Mouse (Mus musculus) left cerebral cortex, adult 9 months (tissue): ENCODE measurements around the gene Kctd6.

Experiments used
- DNase-seq, 2 experiments: peaks; one replicate each; pipeline ENCODE4 v3.0.0; 2022; ENCODE audit warnings: low spot score in 2 of 2

Kctd6 gene

DNA sequence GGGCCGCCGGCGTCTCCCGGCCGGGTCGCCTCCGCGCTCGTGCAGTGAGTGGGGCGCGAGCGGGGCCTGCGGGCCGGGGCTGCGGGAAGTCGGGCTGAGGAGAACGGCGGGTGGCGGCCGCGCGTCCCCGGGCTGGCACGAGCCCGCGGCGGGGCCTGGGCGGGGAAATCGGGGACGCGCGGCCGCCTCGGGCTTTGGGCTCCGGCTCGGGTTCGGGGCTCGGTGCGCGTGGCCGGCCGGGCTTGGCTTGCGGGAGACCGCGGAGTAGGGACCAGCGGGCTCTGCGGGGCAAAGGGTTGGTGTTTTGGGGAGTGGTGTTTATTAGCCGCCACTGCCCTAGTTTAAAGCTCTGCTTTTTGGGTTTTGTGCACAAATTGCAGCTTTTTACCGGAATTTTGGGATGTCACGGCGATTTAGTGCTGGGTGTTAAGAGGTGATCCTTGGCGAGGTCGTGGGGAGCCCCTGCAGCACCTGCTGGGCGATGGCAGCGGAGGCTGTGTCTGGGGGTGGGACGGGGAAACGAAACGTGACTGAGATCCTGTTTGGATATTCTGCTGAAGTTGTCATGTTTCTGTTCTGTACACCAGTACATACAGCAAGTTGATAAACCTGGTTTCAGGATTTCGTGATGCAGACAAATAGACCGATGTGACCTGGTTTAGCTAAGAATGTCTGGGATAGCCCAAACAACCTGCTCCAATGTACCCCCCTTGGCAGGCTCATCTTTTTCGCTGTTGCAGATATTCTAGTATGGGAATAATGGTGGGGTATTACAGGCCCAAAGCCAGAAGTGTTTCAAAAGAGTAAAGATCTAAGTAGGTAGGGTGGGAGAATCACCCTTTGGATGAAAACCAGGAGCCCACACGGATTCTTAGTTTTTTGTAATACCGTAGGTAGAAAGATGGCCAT, 613 bp downstream of the Kctd6 start:
- peak in 1 of 2 experiments; percentile 67 for DNase-seq

GRCm38 (mm10) chr14:8215208-8215778, 1.4 kb downstream of the Kctd6 start:
- no peak for DNase-seq

DNA sequence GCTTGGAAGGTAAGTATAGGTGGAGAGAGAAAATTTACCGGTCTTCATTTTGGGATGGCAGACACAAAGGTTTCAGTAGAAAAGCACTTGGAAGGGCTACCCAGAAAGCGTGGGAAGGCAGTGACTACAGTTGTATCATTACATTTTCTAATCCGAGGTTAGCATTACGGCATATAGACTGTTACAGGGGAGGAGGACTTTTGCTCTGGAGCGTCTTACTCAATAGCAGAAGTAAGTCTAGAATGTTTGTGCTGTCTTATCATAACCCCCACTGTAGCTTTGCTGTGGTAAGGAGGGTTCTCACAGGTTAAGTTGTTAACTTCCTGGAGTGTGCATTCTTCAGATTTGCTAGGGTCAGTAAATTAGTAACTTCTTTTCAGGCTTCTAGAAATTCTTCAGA, 2.2 kb downstream of the Kctd6 start:
- DNase-seq, result no peak

- no peak for DNase-seq
Observed at GRCm38 (mm10) chr14:8218238-8218637, 4.3 kb downstream of the Kctd6 start.

DNA sequence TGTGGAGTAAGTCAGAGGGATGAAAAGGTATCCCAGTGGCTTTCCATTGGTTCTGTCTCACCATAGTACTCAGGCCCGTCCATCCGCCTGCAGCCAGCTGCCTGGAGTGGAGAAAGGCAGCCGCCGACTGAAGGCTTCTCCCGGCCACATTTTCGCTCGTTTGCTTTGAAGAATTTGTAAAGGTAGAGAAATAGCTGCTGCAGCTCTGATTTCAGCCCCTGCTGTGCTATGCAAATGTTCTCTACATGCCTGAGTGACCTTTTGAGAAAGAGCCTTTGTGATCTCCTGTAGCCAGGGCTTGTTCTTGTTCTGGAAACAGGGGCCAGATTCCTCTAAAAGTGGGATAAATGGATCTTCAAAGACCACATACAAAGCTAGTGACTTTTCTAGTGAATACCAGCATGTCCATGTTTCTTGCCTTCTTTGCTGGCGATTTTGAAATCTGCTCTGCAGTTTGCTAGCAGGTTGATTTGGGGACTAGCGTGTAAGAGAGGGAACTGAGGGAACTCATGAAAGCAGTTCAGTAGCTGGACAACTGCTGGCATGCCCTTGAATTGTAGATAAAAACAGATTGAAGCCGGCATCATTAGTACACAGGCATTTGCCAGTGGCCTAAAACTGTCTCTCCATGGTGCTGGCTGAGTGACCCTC, 4.9 kb downstream of the Kctd6 start:
- no peak for DNase-seq

- no peak for DNase-seq
Observed at GRCm38 (mm10) chr14:8219876-8220275, 5.9 kb downstream of the Kctd6 start.

- no peak for DNase-seq
Observed at GRCm38 (mm10) chr14:8220306-8220705, 6.4 kb downstream of the Kctd6 start.

GRCm38 (mm10) chr14:8220912-8221311, 7.0 kb downstream of the Kctd6 start:
- DNase-seq, result no peak

DNA sequence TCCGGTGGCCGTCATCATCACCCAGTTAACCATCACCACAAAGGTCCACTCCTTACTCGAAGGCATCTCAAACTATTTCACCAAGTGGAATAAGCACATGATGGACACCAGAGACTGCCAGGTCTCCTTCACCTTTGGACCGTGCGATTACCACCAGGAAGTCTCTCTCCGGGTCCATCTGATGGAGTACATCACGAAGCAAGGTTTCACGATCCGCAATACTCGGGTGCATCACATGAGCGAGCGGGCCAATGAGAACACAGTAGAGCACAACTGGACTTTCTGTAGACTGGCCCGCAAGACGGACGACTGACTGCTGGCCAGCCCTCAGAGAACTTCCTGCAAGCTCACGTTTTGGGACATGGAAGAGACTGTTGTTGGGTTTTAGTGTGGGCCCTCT, 8.6 kb downstream of the Kctd6 start:
- no peak for DNase-seq

GRCm38 (mm10) chr14:8223506-8224293, 9.8 kb downstream of the Kctd6 start:
- no peak for DNase-seq

DNA sequence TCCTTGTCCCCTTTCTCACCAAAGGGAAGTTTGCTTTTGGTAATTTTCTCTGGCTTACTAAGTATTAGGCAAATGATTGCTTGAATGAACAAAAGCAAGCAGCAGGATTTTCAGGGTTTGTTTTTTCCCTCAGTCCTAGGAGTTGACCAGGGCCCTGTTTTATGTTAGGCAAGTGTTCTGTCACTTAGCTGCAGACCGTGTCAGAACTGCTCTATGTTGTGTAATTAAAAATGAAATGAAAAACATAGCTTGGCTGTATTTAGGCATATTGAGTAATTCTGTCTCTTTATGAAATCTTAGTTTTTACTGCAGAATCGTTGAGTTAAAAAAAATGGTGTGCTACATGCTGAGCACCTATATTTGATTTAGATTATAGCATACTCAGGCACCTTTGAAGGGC, 10.9 kb downstream of the Kctd6 start:
- DNase-seq, result no peak

DNA sequence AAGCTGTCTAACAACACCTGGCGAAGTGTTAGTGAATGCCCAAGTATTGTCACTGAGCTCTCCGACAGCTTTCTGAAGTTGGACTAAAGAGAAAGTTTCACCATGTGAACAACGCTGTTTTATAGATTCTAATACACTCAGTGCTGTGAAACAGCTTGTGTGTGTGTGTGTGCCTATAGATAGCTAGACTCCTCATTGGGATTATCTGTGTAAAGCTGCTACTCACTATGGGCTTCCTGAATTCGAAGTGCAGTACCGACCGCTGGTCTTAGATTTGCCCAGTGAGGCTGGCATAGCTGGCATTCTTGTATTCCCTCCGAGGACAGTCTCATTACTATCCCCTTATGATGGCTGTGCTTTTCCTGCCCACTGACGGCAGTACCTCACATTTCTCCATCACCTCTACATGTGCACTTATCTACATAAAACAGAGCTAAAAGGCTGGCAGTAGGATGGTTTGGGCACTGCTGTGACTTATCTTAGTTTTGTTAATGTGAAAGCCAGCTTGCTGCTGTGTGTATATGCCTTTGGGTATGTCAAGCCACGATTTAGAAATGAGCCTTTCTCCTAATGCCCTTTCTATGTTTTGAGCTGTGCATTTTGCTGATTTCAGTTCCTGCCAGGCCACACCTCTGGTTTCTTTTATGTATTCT, 15.6 kb downstream of the Kctd6 start:
- DNase-seq, result no peak

DNA sequence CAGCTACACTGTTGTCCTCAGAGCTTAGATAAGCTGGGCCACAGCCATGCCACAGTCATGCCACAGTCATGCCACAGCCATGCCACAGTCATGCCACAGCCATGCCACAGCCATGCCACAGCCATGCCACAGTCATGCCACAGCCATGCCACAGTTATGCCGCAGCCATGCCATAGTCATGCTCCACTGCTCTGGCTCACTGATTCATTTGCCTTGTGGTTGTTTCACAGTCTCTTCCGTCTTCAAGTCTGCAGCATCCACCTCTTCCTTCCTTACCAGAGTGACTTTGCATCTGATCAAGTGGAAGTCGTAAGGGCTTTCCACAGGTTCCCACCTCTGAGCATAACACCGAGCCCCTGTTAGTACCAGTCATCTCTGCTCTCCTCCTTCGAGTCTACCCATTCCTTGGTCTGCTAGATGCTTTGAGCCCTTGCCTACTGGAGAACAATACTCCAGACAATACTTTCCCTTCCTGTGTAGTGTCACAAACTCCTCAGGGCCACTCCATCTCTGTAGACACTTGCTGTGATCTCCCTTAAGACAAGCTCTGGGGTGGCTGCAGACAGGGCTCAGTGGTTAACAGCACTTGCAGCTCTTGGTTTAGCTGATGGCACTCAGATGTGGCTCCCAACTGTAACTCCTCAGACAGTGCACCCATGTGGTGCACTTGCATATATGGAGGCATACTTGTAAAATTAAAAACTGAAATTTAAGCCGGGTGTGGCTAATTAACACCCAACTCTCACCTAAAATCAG, 18.4 kb downstream of the Kctd6 start:
- DNase-seq, result no peak

- DNase-seq, result no peak
Observed at GRCm38 (mm10) chr14:8233252-8233651, 19.3 kb downstream of the Kctd6 start.

DNA sequence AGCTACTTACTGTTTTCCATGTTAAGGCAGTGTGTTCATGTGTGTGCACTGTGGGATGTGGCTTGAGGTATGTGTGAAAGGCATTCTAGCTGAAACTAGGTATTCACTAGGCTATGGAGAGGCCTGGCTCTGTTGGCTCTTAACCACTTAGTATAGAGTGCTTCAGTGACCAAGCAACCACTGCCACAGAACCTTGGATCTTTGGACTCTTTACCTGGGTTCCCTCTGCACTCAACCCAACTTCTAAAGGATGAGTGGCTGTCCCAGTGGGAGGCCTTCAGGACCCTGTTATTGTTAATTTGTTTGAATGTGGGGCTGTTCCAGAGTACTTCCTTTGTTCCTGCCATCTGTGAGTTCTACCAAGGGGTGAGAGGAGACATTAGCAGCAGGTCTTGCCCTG, 27.9 kb downstream of the Kctd6 start:
- no peak for DNase-seq

- DNase-seq, result peak in 1 of 2 experiments; percentile 37
Observed at GRCm38 (mm10) chr14:8242388-8242920, 28.5 kb downstream of the Kctd6 start.

DNA sequence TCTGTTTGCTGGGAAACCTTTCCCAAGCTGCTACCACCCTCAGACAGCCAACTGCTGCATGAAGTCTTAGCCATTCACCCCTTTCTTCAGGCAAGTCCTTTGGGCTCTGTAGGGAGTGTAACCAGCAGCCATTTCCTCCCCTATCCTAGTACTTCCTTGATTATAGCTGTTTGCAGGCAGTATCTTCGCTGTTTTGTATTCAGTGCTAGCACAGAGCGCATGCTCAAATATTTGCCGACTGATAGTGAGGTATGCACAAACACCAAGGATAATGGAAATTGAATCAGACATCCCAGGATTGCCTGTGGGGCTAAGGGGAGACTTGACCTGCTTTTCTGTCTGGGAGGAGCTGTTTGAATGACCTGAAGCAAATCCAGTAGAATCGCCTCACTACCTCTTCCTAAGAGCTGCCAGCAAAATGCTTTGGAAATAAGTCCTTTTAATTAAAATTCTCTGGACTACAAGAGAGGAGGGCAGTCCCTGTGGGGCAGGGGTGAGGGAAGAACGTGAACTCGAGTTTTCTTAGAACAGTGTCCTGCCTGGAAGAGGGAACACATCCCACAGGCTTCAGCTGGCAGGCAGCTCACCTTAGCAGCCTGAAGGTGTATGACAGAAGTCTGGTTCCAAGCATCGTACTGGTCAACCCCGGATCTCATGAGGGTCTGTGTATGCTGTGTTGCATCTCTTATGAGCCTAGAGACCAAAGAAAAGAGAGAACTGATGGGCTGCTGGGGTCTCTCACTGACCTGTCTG, 29.4 kb downstream of the Kctd6 start:
- no peak for DNase-seq

DNA sequence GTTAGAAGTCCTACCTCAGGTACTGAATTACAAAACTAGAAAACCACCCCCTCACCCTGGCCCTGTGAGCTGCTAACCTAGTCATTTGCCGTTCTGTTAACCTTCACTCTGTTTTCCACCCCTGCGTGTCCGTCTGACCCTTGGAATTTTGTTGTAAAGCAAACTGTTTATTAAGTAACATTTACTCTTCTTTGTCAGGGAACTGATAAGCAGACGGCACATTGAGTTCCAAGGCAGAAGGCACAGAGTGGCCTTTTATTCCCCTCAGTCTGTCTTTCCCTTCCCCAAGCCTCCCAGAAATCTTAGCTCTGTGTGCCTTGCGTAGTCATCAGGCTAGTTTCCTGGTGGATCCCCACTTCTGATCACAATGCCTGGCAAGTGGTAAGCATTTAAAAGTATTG, 30.3 kb downstream of the Kctd6 start:
- DNase-seq, result no peak

DNA sequence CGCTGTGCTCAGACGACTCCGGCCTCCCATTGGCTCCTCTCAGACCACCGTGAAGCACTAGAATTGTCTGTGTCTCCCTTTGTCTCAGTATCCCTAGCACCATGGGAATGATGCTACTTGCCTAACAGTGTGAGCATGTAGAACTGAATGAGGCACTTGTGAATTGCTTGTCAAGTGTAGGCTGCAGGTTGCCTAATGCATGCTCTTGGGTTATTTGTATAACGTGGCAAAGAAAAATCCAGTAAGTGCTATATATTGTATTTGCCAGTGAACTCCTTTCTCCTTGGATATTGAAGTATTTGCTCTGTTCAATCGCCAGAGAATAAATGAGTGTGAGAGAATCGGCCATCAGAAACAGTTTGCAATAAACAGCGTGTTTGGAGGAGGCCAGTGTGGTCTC, 32.9 kb downstream of the Kctd6 start:
- no peak for DNase-seq

- no peak for DNase-seq
Observed at GRCm38 (mm10) chr14:8249206-8249605, 35.3 kb downstream of the Kctd6 start.
